Mouse (Mus musculus) forebrain, embryonic 14.5 days (tissue): ENCODE measurements around the gene Foxr1. TPM values are rescaled to one million over a fixed set of nuclear protein-coding genes. Genes with fewer than 3 reads are reported as not detected.
"Not testable (repeated sequence)": the region's sequence is repeated elsewhere in the genome, so short reads cannot be mapped to it uniquely, and the experiment has no call there.

ENCODE experiments used
- ATAC-seq: fragments of 200-750 bp; cut with Nextera tagmentation; 2 replicates; pipeline ENCODE4 v1.8.0; 2017; ENCODE audit warnings: mild to moderate bottlenecking, moderate library complexity
- DNase-seq: peaks from one replicate; pipeline ENCODE4 v3.0.0-alpha.2; 2015; ENCODE audit warnings: low spot score
- H3K27ac ChIP-seq: fragments of 300-500 bp; sonication (generic); 2 replicates; pipeline ENCODE4 v1.5.1; 2014; ENCODE audit warnings: low read depth, mild to moderate bottlenecking, control low read depth, low read length, moderate library complexity
- H3K27me3 ChIP-seq: fragments of 300-500 bp; sonication (generic); replicated peaks from 2 replicates; pipeline ENCODE4 v1.6.1; 2014; ENCODE audit warnings: low read length, control low read depth, mixed read lengths; ENCODE audit not compliant: control insufficient read depth, insufficient read depth
- H3K36me3 ChIP-seq: fragments of 300-500 bp; sonication (generic); 2 replicates; pipeline ENCODE4 v1.6.1; 2014; ENCODE audit warnings: low read length, control low read depth; ENCODE audit not compliant: control insufficient read depth, insufficient read depth
- H3K4me1 ChIP-seq: fragments of 300-500 bp; sonication (generic); 2 replicates; pipeline ENCODE4 v1.6.1; 2014; ENCODE audit warnings: antibody characterized with exemption, low read length, control low read depth; ENCODE audit not compliant: control insufficient read depth, insufficient read depth
- H3K4me2 ChIP-seq: fragments of 300-500 bp; sonication (generic); 2 replicates; pipeline ENCODE4 v1.6.1; 2014; ENCODE audit warnings: mild to moderate bottlenecking, control low read depth, low read length
- H3K4me3 ChIP-seq: fragments of 300-500 bp; sonication (generic); 2 replicates; pipeline ENCODE4 v1.5.1; 2014; ENCODE audit warnings: low read depth, low read length, control low read depth
- H3K9ac ChIP-seq: fragments of 300-500 bp; sonication (generic); 2 replicates; pipeline ENCODE4 v1.6.1; 2014; ENCODE audit warnings: mild to moderate bottlenecking, low read length, control low read depth, moderate library complexity
- H3K9me3 ChIP-seq: fragments of 300-500 bp; sonication (generic); replicated peaks from 2 replicates; pipeline ENCODE4 v1.6.1; 2016; ENCODE audit warnings: low read length, control low read depth, mixed read lengths; ENCODE audit not compliant: control insufficient read depth
- WGBS: fragments of 180-500 bp; shearing (Covaris S2); extraction: QIAGEN DNeasy Blood & Tissue Kit; methylation state at CpG from one replicate; pipeline ENCODE4 v1.1.7; 2014; 5-methylcytosine and 5-hydroxymethylcytosine counted together
- polyA plus RNA-seq: library from polyadenylated mRNA; unstranded; fragments of >200 nt; fragmentation: Nextera tagmentation; extraction: Ambion mirVana; gene quantifications from 2 replicates; pipeline ENCODE4 v1.2.1, GENCODE M21; 2014

The Foxr1 gene
- polyA plus RNA-seq, 1 experiment from 2014 or later = not detected

DNA sequence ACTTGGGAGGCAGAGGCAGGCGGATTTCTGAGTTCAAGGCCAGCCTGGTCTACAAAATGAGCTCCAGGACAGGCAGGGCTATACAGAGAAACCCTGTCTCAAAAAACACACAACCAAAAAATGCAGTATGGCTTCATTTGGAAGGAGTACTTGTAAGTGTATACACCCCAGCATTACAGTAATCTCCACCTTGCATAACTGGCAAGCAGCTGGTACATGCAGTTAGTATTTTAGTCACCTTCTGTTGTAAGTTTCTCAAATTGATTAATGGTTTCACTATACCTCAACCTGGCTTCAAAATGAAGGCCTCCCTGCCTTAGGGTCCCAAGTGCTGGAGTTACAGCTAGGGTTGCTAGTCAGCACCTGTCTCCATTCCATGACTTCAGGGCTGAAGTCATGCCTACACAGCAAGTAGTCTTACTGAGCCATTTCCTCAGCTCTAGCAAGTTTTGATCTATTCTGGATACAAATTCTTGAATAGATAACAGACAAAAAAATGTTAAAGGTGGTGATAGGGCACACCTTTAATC is 29.3 kb downstream of the Foxr1 start:
- no peak overlapping the region for H3K4me2 ChIP-seq
- H3K4me1 ChIP-seq = peaks cover 7% of the 10 kb centered on the region
- no peaks in the 10 kb centered on the region for H3K27me3 ChIP-seq
- H3K4me3 ChIP-seq = no peak overlapping the region
- ATAC-seq (no peak), DNase-seq (no peak)
- H3K27ac ChIP-seq = no peak overlapping the region
- H3K9ac ChIP-seq = no peak overlapping the region
- peaks cover 59% of the 10 kb centered on the region for H3K36me3 ChIP-seq
- 94% methylated on average over 1 of the region's 1 CpGs for WGBS
- H3K9me3 ChIP-seq = no peaks in the 10 kb centered on the region

DNA sequence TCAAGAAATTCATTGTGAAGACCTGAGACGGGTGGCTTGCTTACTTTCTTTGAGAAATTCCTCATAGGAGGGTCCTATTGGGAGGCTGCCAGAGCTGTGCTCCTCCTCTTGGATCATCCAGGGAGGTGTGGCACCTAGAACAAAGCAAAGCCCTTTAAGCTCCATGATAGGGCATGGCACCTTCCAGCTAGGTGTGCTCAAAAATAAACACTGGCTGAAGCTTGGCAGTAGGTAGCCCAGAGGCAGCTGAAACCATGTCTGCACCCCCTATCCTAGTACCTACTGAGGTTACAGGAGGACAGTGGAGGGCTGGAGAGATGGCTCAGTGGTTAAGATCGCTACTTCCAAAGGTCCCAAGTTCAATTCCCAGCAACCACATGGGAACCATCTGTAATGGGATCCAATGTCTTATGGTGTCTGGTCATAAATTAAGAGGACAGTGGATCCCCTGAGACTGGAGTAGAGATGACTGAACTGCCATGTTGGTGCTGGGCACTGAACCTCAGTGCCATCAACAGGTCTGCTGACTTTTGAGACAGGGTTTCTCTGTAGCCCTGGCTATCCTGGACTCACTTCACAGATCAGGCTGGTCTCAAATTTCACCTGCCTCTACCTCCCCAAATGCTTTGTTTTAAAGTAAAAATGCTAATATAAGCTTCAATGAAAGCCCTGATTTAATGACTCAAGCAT is 30.1 kb downstream of the Foxr1 start:
- ATAC-seq = no peak
- no peak overlapping the region for H3K27ac ChIP-seq
- H3K4me2 ChIP-seq = no peak overlapping the region
- no peak overlapping the region for H3K4me3 ChIP-seq
- peaks cover 59% of the 10 kb centered on the region for H3K36me3 ChIP-seq
- DNase-seq = no peak
- no peaks in the 10 kb centered on the region for H3K9me3 ChIP-seq
- 75% methylated on average over 2 of the region's 2 CpGs for WGBS
- H3K4me1 ChIP-seq = peaks cover 10% of the 10 kb centered on the region
- H3K9ac ChIP-seq = no peak overlapping the region
- no peaks in the 10 kb centered on the region for H3K27me3 ChIP-seq

GRCm38 (mm10) chr9:44408693-44409092 is 32.2 kb downstream of the Foxr1 start:
- H3K9me3 ChIP-seq, H3K4me1 ChIP-seq, H3K27me3 ChIP-seq, ATAC-seq, H3K27ac ChIP-seq, H3K9ac ChIP-seq, DNase-seq: not testable (repeated sequence)
- peak overlapping the region; percentile 81 for H3K4me3 ChIP-seq
- H3K36me3 ChIP-seq = peaks cover 67% of the 10 kb centered on the region
- peak overlapping the region; percentile 76 for H3K4me2 ChIP-seq
- 79% methylated on average over 9 of the region's 9 CpGs for WGBS

DNA sequence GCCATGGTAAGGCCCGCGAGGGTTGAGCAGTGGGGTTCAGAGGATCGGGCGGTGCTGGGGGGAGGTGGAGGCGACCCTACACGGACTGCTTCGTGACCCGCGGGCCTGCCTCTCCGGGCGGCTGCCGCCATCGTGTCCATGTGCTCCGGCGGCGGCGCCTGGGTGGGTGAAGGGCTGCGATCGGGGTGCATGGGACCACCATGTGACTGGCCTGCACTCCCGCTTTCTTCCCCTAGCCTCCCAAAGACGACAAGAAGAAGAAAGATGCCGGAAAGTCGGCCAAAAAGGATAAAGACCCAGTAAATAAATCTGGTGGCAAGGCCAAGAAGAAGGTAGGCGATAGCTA is 33.2 kb downstream of the Foxr1 start:
- peak overlapping the region; percentile 80 for H3K9ac ChIP-seq
- DNase-seq (no peak), ATAC-seq (no peak)
- H3K4me2 ChIP-seq = peak overlapping the region; percentile 76
- peak overlapping the region; percentile 63; the same call in 1 of the 2 replicates for H3K27ac ChIP-seq
- H3K27me3 ChIP-seq = no peaks in the 10 kb centered on the region
- H3K4me1 ChIP-seq = peaks cover 10% of the 10 kb centered on the region
- H3K9me3 ChIP-seq = no peaks in the 10 kb centered on the region
- H3K36me3 ChIP-seq = peaks cover 67% of the 10 kb centered on the region
- under 1% methylated on average over 24 of the region's 24 CpGs for WGBS
- peak overlapping the region; percentile 81 for H3K4me3 ChIP-seq

GRCm38 (mm10) chr9:44406906-44407751 is 33.8 kb downstream of the Foxr1 start, which contains the start of the genes Rps25 and Trappc4:
TSS of gene Rps25 (plus strand) at chr9:44407139.
TSS of gene Trappc4 (minus strand) at chr9:44407600.
- Histone ChIP-seq H3K4me3 (peak within 1 kb of the TSS; percentile 81), H3K27ac (peak within 1 kb of the TSS; percentile 95)
- peak; percentile 98 for DNase-seq

DNA sequence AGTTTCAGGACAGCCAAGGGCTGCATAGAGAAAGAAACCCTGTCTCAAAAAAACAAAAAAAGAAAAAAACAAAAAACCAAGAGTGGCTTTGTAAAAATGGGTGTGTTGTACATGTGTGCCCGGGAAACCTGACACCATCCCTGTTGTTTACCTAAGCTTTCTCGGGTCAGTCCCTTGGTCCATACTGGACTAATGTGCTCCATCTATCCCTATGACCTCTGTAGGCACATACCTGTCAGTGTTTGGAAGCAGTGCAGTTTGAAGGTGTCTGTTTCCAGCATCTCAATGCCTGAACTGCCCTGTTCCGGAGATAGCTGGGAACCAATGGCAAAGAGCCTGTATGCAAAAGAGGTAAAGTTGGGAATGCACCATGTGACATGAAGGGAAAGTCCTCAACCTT is 35.9 kb downstream of the Foxr1 start:
- Histone ChIP-seq H3K4me3 (no peak overlapping the region), H3K27ac (no peak overlapping the region), H3K9ac (no peak overlapping the region), H3K27me3 (no peaks in the 10 kb centered on the region), H3K4me1 (peaks cover 10% of the 10 kb centered on the region), H3K36me3 (peaks cover 67% of the 10 kb centered on the region), H3K4me2 (no peak overlapping the region), H3K9me3 (no peaks in the 10 kb centered on the region)
- 91% methylated on average over 3 of the region's 3 CpGs for WGBS
- ATAC-seq = no peak
- DNase-seq = no peak

More at GRCm38 (mm10) chr9:44406906-44407751, 33.8 kb downstream of the Foxr1 start, which contains the start of the genes Rps25 and Trappc4:
- under 1% methylated on average over 50 of the region's 51 CpGs for WGBS
- H3K4me1 ChIP-seq = peaks cover 10% of the 10 kb centered on the region
- H3K9ac ChIP-seq = peak within 1 kb of the TSS; percentile 80
- H3K27me3 ChIP-seq = no peaks in the 10 kb centered on the region
- H3K4me2 ChIP-seq = peak within 1 kb of the TSS; percentile 76
- peak; percentile 97 for ATAC-seq
- peaks cover 67% of the 10 kb centered on the region for H3K36me3 ChIP-seq
- H3K9me3 ChIP-seq = no peaks in the 10 kb centered on the region

- H3K4me2 ChIP-seq = no peak overlapping the region
- WGBS = 84% methylated on average over 4 of the region's 4 CpGs
- peaks cover 66% of the 10 kb centered on the region for H3K36me3 ChIP-seq
- no peak overlapping the region for H3K27ac ChIP-seq
- H3K9ac ChIP-seq = no peak overlapping the region
- H3K9me3 ChIP-seq = no peaks in the 10 kb centered on the region
- peaks cover 8% of the 10 kb centered on the region for H3K4me1 ChIP-seq
- ATAC-seq (no peak), DNase-seq (no peak)
- no peak overlapping the region for H3K4me3 ChIP-seq
- H3K27me3 ChIP-seq = no peaks in the 10 kb centered on the region
These were observed 39.9 kb downstream of the Foxr1 start for GRCm38 (mm10) chr9:44401081-44401480.

DNA sequence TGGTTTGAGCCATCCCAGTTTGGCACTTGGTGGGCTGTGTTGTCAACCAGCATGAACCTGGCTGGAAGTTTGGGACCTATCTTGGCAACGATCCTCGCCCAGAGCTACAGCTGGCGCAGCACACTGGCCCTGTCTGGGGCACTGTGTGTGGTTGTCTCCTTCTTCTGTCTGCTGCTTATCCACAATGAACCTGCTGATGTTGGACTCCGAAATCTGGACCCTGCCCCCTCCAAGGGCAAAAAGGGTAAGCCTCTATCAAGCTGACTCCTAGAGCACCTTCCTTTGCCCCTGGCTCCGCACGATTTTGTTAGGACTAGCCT is 41.2 kb downstream of the Foxr1 start:
- Histone ChIP-seq H3K4me3 (no peak overlapping the region), H3K9ac (no peak overlapping the region), H3K36me3 (peaks cover 57% of the 10 kb centered on the region), H3K4me1 (0 out of 2 replicates have a peak, but pooled peaks cover 6% of the 10 kb centered on the region), H3K9me3 (no peaks in the 10 kb centered on the region), H3K27ac (no peak overlapping the region), H3K27me3 (no peaks in the 10 kb centered on the region), H3K4me2 (no peak overlapping the region)
- no peak for ATAC-seq
- no peak for DNase-seq
- 91% methylated on average over 6 of the region's 6 CpGs for WGBS
